Mouse (Mus musculus) ES-E14 (cell line): ENCODE measurements around the gene Zfp503.

Source experiments
- HCFC1 ChIP-seq: IDR thresholded peaks from 2 replicates; pipeline ENCODE4 v1.6.1; 2012; ENCODE audit warnings: low read length, inconsistent platforms, borderline replicate concordance; ENCODE audit not compliant: insufficient read depth
- ZNF384 ChIP-seq: IDR thresholded peaks from 2 replicates; pipeline ENCODE4 v1.6.1; 2012; ENCODE audit warnings: low read depth, low read length, inconsistent platforms

DNA sequence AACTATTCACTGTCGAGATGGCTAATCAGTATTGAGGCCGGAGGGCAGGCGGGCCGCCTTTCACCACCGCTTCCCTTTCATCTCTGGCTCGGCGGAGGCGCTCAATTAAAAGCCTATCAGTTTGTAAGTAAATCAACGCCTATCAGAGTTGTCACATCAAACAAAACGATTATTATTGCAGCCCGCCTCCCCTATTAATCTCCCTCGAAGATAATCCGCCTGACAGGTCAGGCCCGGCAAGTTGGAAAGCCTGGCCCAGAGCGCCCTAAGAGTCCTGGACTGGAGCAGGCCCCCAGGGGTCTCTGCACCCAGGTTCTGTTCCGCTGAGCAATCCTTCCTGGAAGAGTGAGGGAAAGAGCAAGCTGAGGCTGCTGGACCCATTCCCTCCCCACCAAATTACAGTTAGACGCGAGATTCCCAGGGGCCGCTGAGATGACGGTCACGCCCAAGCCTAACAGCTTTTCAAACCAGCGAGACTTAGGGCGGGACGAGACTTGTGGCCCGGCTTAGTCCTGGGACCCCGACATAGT is 1.9 kb upstream of the Zfp503 start:
- TF ChIP-seq HCFC1, result no peak
- no peak for TF ChIP-seq ZNF384
